Mouse (Mus musculus) lung, embryonic 14.5 days (tissue): ENCODE results near the gene Qrfp. TPM values are rescaled to one million over a fixed set of nuclear protein-coding genes. Genes with fewer than 3 reads are reported as not detected.

Experiments
- ATAC-seq: fragments of 200-750 bp; cut with Nextera tagmentation; 2 replicates; pipeline ENCODE4 v1.8.0; 2017; ENCODE audit warnings: mild to moderate bottlenecking, moderate TSS enrichment, moderate library complexity; ENCODE audit not compliant: insufficient read depth
- DNase-seq: peaks from one replicate; pipeline ENCODE4 v3.0.0-alpha.2; 2015
- H3K27ac ChIP-seq: fragments of 300-500 bp; sonication (generic); 2 replicates; pipeline ENCODE4 v1.5.1; 2014; ENCODE audit warnings: low read depth, mild to moderate bottlenecking, moderate library complexity
- H3K27me3 ChIP-seq: fragments of 300-500 bp; sonication (generic); 2 replicates; pipeline ENCODE4 v1.6.1; 2014; ENCODE audit warnings: low read length, control low read depth; ENCODE audit not compliant: insufficient read depth
- H3K36me3 ChIP-seq: fragments of 300-500 bp; sonication (generic); 2 replicates; pipeline ENCODE4 v1.6.1; 2014; ENCODE audit warnings: control low read depth; ENCODE audit not compliant: insufficient read depth
- H3K4me1 ChIP-seq: fragments of 300-500 bp; sonication (generic); 2 replicates; pipeline ENCODE4 v1.6.1; 2014; ENCODE audit warnings: antibody characterized with exemption, control low read depth; ENCODE audit not compliant: insufficient read depth
- H3K4me2 ChIP-seq: fragments of 300-500 bp; sonication (generic); 2 replicates; pipeline ENCODE4 v1.6.1; 2014; ENCODE audit warnings: mild to moderate bottlenecking
- H3K4me3 ChIP-seq: fragments of 300-500 bp; sonication (generic); 2 replicates; pipeline ENCODE4 v1.5.1; 2014; ENCODE audit warnings: low read depth, low read length
- H3K9ac ChIP-seq: fragments of 300-500 bp; sonication (generic); 2 replicates; pipeline ENCODE4 v1.6.1; 2014
- H3K9me3 ChIP-seq: fragments of 300-500 bp; sonication (generic); 2 replicates; pipeline ENCODE4 v1.6.1; 2016; ENCODE audit warnings: low read depth, low read length, control low read depth
- CTCF ChIP-seq: IDR thresholded peaks from 2 replicates; pipeline ENCODE4 v1.5.1; 2016; ENCODE audit warnings: antibody characterized with exemption, low read depth
- WGBS: fragments of 180-500 bp; shearing (Covaris S2); extraction: QIAGEN DNeasy Blood & Tissue Kit; methylation state at CpG from one replicate; pipeline ENCODE4 v1.1.7; 2014; 5-methylcytosine and 5-hydroxymethylcytosine counted together
- polyA plus RNA-seq: library from polyadenylated mRNA; unstranded; fragments of >200 nt; fragmentation: Nextera tagmentation; extraction: Ambion mirVana; gene quantifications from 2 replicates; pipeline ENCODE4 v1.2.1, GENCODE M21; 2014

Qrfp gene
- polyA plus RNA-seq, 1 experiment from 2014 or later = not detected

GRCm38 (mm10) chr2:31845896-31846691 is 35.7 kb upstream of the Qrfp start, which contains the start of gene Fibcd1:
Gene Fibcd1 (minus strand): TSS chr2:31846005.
- peak within 1 kb of the TSS; percentile 50 for H3K9ac ChIP-seq
- H3K36me3 ChIP-seq = no peaks in the 10 kb centered on the region
- H3K4me1 ChIP-seq = 0 out of 2 replicates have a peak, but pooled peaks cover 3% of the 10 kb centered on the region
- no peak within 1 kb of the TSS for H3K27ac ChIP-seq
- H3K4me3 ChIP-seq = peak within 1 kb of the TSS; percentile 51
- ATAC-seq (no peak; the same call in 1 of the 2 replicates), DNase-seq (peak; percentile 46)
- no peak for TF ChIP-seq CTCF
- no peaks in the 10 kb centered on the region for H3K9me3 ChIP-seq
- 1% methylated on average over 77 of the region's 88 CpGs for WGBS
- peaks cover 48% of the 10 kb centered on the region for H3K27me3 ChIP-seq
- peak within 1 kb of the TSS; percentile 96 for H3K4me2 ChIP-seq

- Histone ChIP-seq H3K4me2 (peak overlapping the region; percentile 96), H3K27ac (no peak overlapping the region), H3K9ac (peak overlapping the region; percentile 50), H3K9me3 (no peaks in the 10 kb centered on the region), H3K27me3 (peaks cover 48% of the 10 kb centered on the region), H3K4me3 (peak overlapping the region; percentile 51), H3K36me3 (no peaks in the 10 kb centered on the region), H3K4me1 (0 out of 2 replicates have a peak, but pooled peaks cover 3% of the 10 kb centered on the region)
- TF ChIP-seq CTCF = no peak
- DNase-seq (no peak), ATAC-seq (no peak)
- WGBS = 3% methylated on average over 25 of the region's 26 CpGs
Observed at GRCm38 (mm10) chr2:31845512-31845895, 35.1 kb upstream of the Qrfp start.

DNA sequence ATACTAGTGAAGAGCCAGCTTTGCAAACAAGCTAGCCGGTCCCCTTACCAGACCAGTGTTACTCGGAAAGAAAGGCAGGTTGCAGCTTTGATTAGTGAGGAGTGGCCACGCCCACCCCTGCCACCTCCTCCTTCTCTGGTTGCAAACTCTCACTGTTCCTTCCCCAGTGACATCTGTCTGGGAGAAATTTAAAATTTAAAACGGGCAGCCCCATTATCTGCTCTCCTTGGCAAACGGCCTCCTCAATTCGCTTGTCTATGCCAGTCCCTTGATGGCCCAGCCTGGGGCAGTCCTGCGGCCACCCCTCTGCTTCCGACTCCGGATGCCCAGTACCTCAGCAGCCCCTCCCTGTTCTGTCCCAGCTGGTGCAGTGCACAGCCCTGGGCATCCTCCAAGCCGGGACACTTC is 34.4 kb upstream of the Qrfp start:
- 3% methylated on average over 10 of the region's 10 CpGs for WGBS
- no peak for DNase-seq
- Histone ChIP-seq H3K4me2 (no peak overlapping the region), H3K4me3 (no peak overlapping the region), H3K9me3 (no peaks in the 10 kb centered on the region), H3K4me1 (0 out of 2 replicates have a peak, but pooled peaks cover 3% of the 10 kb centered on the region), H3K27me3 (peaks cover 48% of the 10 kb centered on the region), H3K9ac (no peak overlapping the region), H3K36me3 (no peaks in the 10 kb centered on the region), H3K27ac (no peak overlapping the region)
- ATAC-seq = no peak
- TF ChIP-seq CTCF = no peak

- Histone ChIP-seq H3K4me2 (no peak overlapping the region), H3K9me3 (no peaks in the 10 kb centered on the region), H3K4me1 (no peaks in the 10 kb centered on the region), H3K27ac (no peak overlapping the region), H3K36me3 (no peaks in the 10 kb centered on the region), H3K27me3 (peaks cover 7% of the 10 kb centered on the region; the same call in 1 of the 2 replicates), H3K9ac (no peak overlapping the region), H3K4me3 (no peak overlapping the region)
- no peak for DNase-seq
- no peak for ATAC-seq
- WGBS = 41% methylated on average over 1 of the region's 1 CpGs
- TF ChIP-seq CTCF = no peak
Observed at GRCm38 (mm10) chr2:31838868-31839267, 28.5 kb upstream of the Qrfp start.

DNA sequence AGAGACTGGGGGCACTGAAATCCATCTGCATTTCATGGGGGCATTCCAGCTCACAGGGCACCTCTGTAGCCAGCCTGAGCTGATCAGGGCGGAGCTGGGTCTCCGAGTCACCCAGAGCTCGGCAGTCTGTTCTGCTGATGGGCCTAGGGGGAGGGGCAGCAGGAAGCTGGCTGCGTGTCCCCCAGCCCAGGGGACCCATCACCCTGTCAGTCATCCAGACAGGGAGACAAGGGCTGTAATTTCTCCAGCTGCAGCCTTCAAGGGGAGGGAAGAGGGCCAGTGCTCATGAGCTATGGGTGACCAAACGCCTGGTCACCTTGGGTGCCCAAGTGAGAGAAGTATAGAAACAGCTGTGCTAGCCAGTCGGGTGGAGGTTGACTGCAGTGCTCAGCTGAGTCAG is 26.6 kb upstream of the Qrfp start:
- ATAC-seq (no peak), DNase-seq (no peak)
- no peaks in the 10 kb centered on the region for H3K36me3 ChIP-seq
- H3K27me3 ChIP-seq = no peaks in the 10 kb centered on the region
- WGBS = 21% methylated on average over 6 of the region's 6 CpGs
- no peaks in the 10 kb centered on the region for H3K9me3 ChIP-seq
- H3K9ac ChIP-seq = no peak overlapping the region
- no peak overlapping the region for H3K4me2 ChIP-seq
- no peaks in the 10 kb centered on the region for H3K4me1 ChIP-seq
- no peak for TF ChIP-seq CTCF
- H3K27ac ChIP-seq = no peak overlapping the region
- no peak overlapping the region for H3K4me3 ChIP-seq

- no peak overlapping the region for H3K4me2 ChIP-seq
- ATAC-seq (no peak), DNase-seq (no peak)
- TF ChIP-seq CTCF = no peak
- no peaks in the 10 kb centered on the region for H3K36me3 ChIP-seq
- WGBS = 60% methylated on average over 10 of the region's 10 CpGs
- no peaks in the 10 kb centered on the region for H3K9me3 ChIP-seq
- H3K4me3 ChIP-seq = no peak overlapping the region
- no peak overlapping the region for H3K9ac ChIP-seq
- no peaks in the 10 kb centered on the region for H3K27me3 ChIP-seq
- H3K27ac ChIP-seq = no peak overlapping the region
- H3K4me1 ChIP-seq = no peaks in the 10 kb centered on the region
Observed at GRCm38 (mm10) chr2:31836091-31836490, 25.7 kb upstream of the Qrfp start.

DNA sequence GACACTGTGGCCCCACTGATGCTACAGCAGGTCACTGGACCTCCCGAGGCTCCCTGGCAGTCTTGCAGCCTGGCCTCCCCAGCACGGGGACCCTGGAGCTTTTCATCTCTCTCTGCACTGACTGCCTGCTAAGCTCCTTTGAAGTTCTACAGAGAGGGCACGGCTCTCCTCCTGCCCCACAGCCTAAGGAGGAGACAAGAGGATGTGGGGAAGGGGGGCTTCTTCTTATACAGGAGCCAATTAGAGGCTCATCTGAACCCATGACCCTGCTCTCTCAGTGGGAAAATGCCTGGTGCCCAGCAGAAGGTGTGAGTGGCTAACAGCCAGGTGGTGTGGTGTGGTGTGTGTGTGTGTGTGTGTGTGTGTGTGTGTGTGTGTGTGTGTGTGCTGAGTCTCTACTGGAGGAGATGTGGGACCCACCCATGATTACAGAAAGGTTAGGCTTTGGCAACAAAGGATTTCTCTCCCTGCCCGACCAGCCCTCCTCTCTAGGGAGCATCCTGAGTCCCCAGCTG is 18.0 kb upstream of the Qrfp start:
- Histone ChIP-seq H3K4me1 (no peaks in the 10 kb centered on the region; the same call in 1 of the 2 replicates), H3K27me3 (peaks cover 5% of the 10 kb centered on the region), H3K9me3 (no peaks in the 10 kb centered on the region), H3K36me3 (no peaks in the 10 kb centered on the region), H3K4me3 (no peak overlapping the region), H3K27ac (no peak overlapping the region), H3K9ac (no peak overlapping the region), H3K4me2 (no peak overlapping the region)
- WGBS = 23% methylated on average over 4 of the region's 4 CpGs
- no peak for DNase-seq
- no peak for ATAC-seq
- TF ChIP-seq CTCF = no peak
